Mouse (Mus musculus) liver, postnatal 0 days (tissue): ENCODE results near the gene 4833439L19Rik. TPM values are rescaled to one million over a fixed set of nuclear protein-coding genes. Genes with fewer than 3 reads are reported as not detected.

ENCODE experiments used
- ATAC-seq: fragments of 200-750 bp; cut with Nextera tagmentation; 2 replicates; pipeline ENCODE4 v1.8.0; 2017; ENCODE audit warnings: mild to moderate bottlenecking, moderate library complexity
- DNase-seq: peaks from one replicate; pipeline ENCODE4 v3.0.0-alpha.2; 2016
- H3K27ac ChIP-seq: fragments of 300-500 bp; sonication (generic); 2 replicates; pipeline ENCODE4 v1.5.1; 2014; ENCODE audit warnings: antibody characterized with exemption, moderate library complexity, mild to moderate bottlenecking, low read depth
- H3K27me3 ChIP-seq: fragments of 300-500 bp; sonication (generic); 2 replicates; pipeline ENCODE4 v1.6.1; 2014; ENCODE audit warnings: low read length, control low read depth, mixed read lengths; ENCODE audit not compliant: insufficient read depth
- H3K36me3 ChIP-seq: fragments of 300-500 bp; sonication (generic); replicated peaks from 2 replicates; pipeline ENCODE4 v1.6.1; 2014; ENCODE audit warnings: mild to moderate bottlenecking, control low read depth, low read length, moderate library complexity, mixed read lengths; ENCODE audit not compliant: insufficient read depth
- H3K4me1 ChIP-seq: fragments of 300-500 bp; sonication (generic); 2 replicates; pipeline ENCODE4 v1.6.1; 2014; ENCODE audit warnings: antibody characterized with exemption, mild to moderate bottlenecking, control low read depth; ENCODE audit not compliant: insufficient read depth
- H3K4me2 ChIP-seq: fragments of 300-500 bp; sonication (generic); 2 replicates; pipeline ENCODE4 v1.6.1; 2014; ENCODE audit warnings: low read depth, mild to moderate bottlenecking, low read length, moderate library complexity, mixed read lengths
- H3K4me3 ChIP-seq: fragments of 300-500 bp; sonication (generic); 2 replicates; pipeline ENCODE4 v1.5.1; 2014; ENCODE audit warnings: low read depth, low read length
- H3K9ac ChIP-seq: fragments of 300-500 bp; sonication (generic); replicated peaks from 2 replicates; pipeline ENCODE4 v1.6.1; 2014; ENCODE audit warnings: mild to moderate bottlenecking, moderate library complexity
- H3K9me3 ChIP-seq: fragments of 300-500 bp; sonication (generic); 2 replicates; pipeline ENCODE4 v1.6.1; 2016; ENCODE audit warnings: mild to moderate bottlenecking, control low read depth, low read length, mixed read lengths
- CTCF ChIP-seq: sonication (generic); IDR thresholded peaks from 2 replicates; pipeline ENCODE4 v1.5.1; 2016; ENCODE audit warnings: antibody characterized with exemption, low read depth
- EP300 ChIP-seq: IDR thresholded peaks from 2 replicates; pipeline ENCODE4 v1.6.1; 2016; ENCODE audit warnings: antibody characterized with exemption, low read depth, mild to moderate bottlenecking
- WGBS: fragments of 180-500 bp; shearing (Covaris S2); extraction: QIAGEN DNeasy Blood & Tissue Kit; methylation state at CpG from one replicate; pipeline ENCODE4 v1.1.7; 2014; ENCODE audit not compliant: insufficient replicate concordance; 5-methylcytosine and 5-hydroxymethylcytosine counted together
- microRNA-seq: library from miRNA; unstranded; fragments of <30 nt; microRNA quantifications from one replicate; pipeline ENCODE4, GENCODE M21; 2016
- polyA plus RNA-seq: library from polyadenylated mRNA; unstranded; fragments of >200 nt; fragmentation: Nextera tagmentation; extraction: Ambion mirVana; gene quantifications from 2 replicates; pipeline ENCODE4 v1.2.1, GENCODE M21; 2015

Gene 4833439L19Rik
- polyA plus RNA-seq, 1 experiment from 2014 or later = 41.6 TPM

- ATAC-seq (no peak), DNase-seq (no peak)
- 30% methylated on average over 3 of the region's 3 CpGs for WGBS
- Histone ChIP-seq H3K4me2 (no peak overlapping the region), H3K4me3 (no peak overlapping the region), H3K9ac (no peak overlapping the region), H3K4me1 (peaks cover 14% of the 10 kb centered on the region), H3K9me3 (no peaks in the 10 kb centered on the region), H3K27me3 (no peaks in the 10 kb centered on the region), H3K36me3 (no peaks in the 10 kb centered on the region), H3K27ac (no peak overlapping the region)
- no peak for TF ChIP-seq EP300
- no peak for TF ChIP-seq CTCF
Measured at GRCm38 (mm10) chr13:54501957-54502690, 63.1 kb downstream of the 4833439L19Rik start.

GRCm38 (mm10) chr13:54501352-54501751, 63.9 kb downstream of the 4833439L19Rik start:
- Histone ChIP-seq H3K27me3 (no peaks in the 10 kb centered on the region), H3K4me1 (peaks cover 14% of the 10 kb centered on the region), H3K27ac (no peak overlapping the region), H3K9ac (no peak overlapping the region), H3K4me3 (no peak overlapping the region), H3K4me2 (no peak overlapping the region), H3K9me3 (no peaks in the 10 kb centered on the region), H3K36me3 (no peaks in the 10 kb centered on the region)
- WGBS = 67% methylated on average over 2 of the region's 2 CpGs
- no peak for DNase-seq
- TF ChIP-seq CTCF (no peak), EP300 (no peak)
- ATAC-seq = no peak

Small RNA genes within 50 kb of the gene (microRNA-seq; reads per million reads assigned to microRNA genes)
- not detected for gene Gm24195

Other genes starting within 250 kb of the 4833439L19Rik start
- gene Cplx2, start 194.1 kb downstream of the 4833439L19Rik start, polyA plus RNA-seq = 0.89 and 0.97 TPM in 2 replicates
- 32.8 and 37.4 TPM in 2 replicates for gene Thoc3, start 96.6 kb downstream of the 4833439L19Rik start, polyA plus RNA-seq
- 1.5 TPM in 2 replicates for gene Simc1, start 61.7 kb downstream of the 4833439L19Rik start, polyA plus RNA-seq
- gene Arl10, start 9.6 kb upstream of the 4833439L19Rik start, polyA plus RNA-seq = 7.0 and 7.1 TPM in 2 replicates
- 41.1 and 42.3 TPM in 2 replicates for gene Nop16, start 24.7 kb upstream of the 4833439L19Rik start, polyA plus RNA-seq
- gene Higd2a, start 24.8 kb upstream of the 4833439L19Rik start, polyA plus RNA-seq = 169 and 176 TPM in 2 replicates
- 29.0 and 30.2 TPM in 2 replicates for gene Cltb, start 45.9 kb upstream of the 4833439L19Rik start, polyA plus RNA-seq
- 27.8 and 28.1 TPM in 2 replicates for gene Faf2, start 56.3 kb upstream of the 4833439L19Rik start, polyA plus RNA-seq
- 26.2 and 28.2 TPM in 2 replicates for gene Rnf44, start 128.5 kb upstream of the 4833439L19Rik start, polyA plus RNA-seq
- gene Cdhr2, start 136.0 kb upstream of the 4833439L19Rik start, polyA plus RNA-seq = 7.0 TPM in 2 replicates
- gene Gprin1, start 184.4 kb upstream of the 4833439L19Rik start, polyA plus RNA-seq = not detected in 2 replicates
- not detected in 2 replicates for gene Sncb, start 201.2 kb upstream of the 4833439L19Rik start, polyA plus RNA-seq
- not detected in 2 replicates for gene Eif4e1b, start 218.6 kb upstream of the 4833439L19Rik start, polyA plus RNA-seq
- 2.1 and 2.2 TPM in 2 replicates for gene Tspan17, start 223.9 kb upstream of the 4833439L19Rik start, polyA plus RNA-seq